Mouse (Mus musculus) embryonic facial prominence, embryonic 13.5 days (tissue): Measurements from ENCODE around the gene Sept11. TPM values are rescaled to one million over a fixed set of nuclear protein-coding genes. Genes with fewer than 3 reads are reported as not detected.

Experiments
- polyA plus RNA-seq: library from polyadenylated mRNA; unstranded; fragments of >200 nt; fragmentation: Nextera tagmentation; extraction: Ambion mirVana; gene quantifications from 2 replicates; pipeline ENCODE4 v1.2.1, GENCODE M21; 2015

Sept11 gene
- polyA plus RNA-seq, 1 experiment from 2014 or later = 220 TPM

Other genes with a start within 250 kb of the Sept11 start
- 0.59 and 1.3 TPM in 2 replicates for gene Sowahb, start 48.4 kb upstream of the Sept11 start, polyA plus RNA-seq
- gene Ccni, start 113.1 kb downstream of the Sept11 start, polyA plus RNA-seq = 119 and 130 TPM in 2 replicates
- 0.89 and 3.3 TPM in 2 replicates for gene 2010109A12Rik, start 113.1 kb downstream of the Sept11 start, polyA plus RNA-seq
- 72.0 and 87.0 TPM in 2 replicates for gene Ccng2, start 173.8 kb downstream of the Sept11 start, polyA plus RNA-seq